Mouse (Mus musculus): Measurements from ENCODE around the gene Cacna2d2. TPM values are rescaled to one million over a fixed set of nuclear protein-coding genes. Genes with fewer than 3 reads are reported as not detected.

Gene Cacna2d2
- polyA plus RNA-seq, 1 experiment from 2014 or later, result 0.35 TPM

- DNase-seq (ENCODE audit: low spot score), result no peak
These were observed 96.9 kb downstream of the Cacna2d2 start for GRCm38 (mm10) chr9:107496359-107496758.

DNA sequence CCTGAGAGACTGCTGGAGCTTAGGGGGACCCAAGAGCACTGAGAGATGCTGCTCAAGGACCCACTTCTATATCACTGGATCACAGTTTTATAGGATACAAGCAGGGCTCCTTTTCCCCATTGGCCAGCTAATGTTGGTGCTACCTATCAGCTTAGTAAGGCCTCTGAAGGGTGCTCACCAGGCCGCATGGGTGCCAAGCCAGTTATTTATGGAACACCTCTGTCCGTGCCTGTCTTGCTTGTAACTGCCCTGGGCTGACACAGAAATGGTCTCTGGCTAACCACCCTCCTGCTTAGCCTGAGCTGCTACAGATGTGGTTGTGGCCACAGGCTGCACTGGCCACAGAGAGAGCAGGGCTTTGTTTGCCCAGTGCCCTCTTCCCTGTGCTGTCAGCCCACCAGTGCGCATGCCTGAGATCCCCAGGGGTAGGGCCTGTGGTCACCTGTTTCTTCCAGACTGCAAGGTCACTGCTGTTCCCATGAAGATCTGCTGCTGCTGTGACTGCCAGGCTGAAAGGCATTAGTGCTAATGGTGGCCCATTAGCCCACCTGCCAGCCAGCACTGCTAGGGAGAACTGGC is 101.4 kb downstream of the Cacna2d2 start:
- DNase-seq (ENCODE audit: low spot score), result no peak

GRCm38 (mm10) chr9:107502131-107502846 is 102.9 kb downstream of the Cacna2d2 start:
- DNase-seq (ENCODE audit: low spot score), result no peak

DNA sequence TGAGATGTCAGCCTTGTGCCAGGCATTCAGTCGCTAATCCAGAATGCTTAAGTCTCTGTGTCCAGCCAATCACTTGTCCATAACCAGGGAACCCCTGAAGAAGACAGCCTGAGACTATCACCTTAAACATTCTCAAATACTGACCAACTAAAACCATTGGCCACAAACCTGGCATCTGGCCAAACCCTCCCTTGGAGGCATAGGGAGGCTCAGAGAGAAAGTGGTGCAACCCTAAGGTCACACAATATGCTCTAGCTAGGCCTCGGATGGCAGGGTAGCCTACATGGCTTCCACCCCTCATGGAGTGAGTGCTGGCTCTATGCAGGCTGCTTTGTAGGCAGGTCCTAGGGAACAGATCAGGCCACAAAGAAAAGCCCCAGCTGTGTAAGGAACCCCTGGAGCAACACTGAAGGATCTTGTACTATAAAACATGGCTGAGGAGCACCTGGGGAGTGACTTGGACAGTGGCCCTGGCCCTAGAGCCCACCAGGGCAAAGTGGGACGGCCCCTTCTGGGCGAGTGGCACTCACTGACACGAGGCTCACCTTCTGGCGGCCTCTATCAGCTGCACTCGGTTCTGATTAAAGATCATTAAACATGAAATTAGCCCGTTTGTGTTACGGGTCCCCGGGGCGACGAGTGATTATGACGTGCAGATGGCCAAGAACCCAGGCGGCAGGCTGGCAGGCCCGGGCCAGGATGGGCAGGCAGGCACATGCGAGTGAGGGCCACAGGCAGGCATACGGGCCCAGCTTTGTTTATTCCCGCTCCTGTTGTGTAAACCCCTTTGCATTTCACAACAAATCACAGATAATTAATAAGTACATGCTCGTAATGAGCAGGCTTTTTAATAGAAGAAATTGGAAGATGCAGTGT is 105.5 kb downstream of the Cacna2d2 start:
- DNase-seq (ENCODE audit: low spot score), result no peak

- no peak for DNase-seq (ENCODE audit: low spot score)
These were observed 108.9 kb downstream of the Cacna2d2 start for GRCm38 (mm10) chr9:107508266-107508665.

DNA sequence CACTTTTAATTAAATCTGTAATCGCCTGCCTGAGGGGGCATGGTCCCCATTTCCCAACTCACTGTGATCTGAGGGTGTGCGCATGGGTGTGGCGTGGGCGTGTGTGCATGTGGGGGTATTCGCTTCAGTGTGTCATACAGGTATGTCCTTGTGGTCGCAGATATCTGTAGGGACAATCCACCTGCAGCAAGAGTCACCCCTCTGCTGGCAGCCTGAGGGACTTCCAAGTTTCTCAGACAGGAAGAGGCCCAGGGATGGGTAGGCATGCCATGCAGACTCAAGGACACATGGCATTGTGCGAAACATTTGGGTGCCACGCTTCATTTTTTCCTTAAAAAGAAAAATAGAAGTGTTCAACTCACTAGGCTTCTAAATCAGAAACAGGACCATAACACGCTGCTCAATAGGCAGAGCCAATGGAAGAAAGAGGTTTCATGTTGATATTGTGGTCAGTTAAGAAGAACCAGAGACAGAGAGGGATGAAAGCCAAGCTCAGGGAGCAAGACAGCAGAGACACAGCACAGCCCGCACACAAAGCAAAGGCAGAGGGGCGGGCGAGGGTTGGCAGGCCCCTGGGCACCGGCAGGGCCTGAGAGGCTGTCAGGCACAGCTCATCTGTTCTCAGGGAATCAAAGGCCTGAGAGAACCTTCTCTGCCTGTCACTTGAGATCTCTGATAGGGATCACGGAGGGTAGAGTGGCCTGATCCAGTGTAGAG is 111.1 kb downstream of the Cacna2d2 start:
- no peak for DNase-seq (ENCODE audit: low spot score)

GRCm38 (mm10) chr9:107511436-107511835 is 112.0 kb downstream of the Cacna2d2 start:
- DNase-seq (ENCODE audit: low spot score), result no peak

DNA sequence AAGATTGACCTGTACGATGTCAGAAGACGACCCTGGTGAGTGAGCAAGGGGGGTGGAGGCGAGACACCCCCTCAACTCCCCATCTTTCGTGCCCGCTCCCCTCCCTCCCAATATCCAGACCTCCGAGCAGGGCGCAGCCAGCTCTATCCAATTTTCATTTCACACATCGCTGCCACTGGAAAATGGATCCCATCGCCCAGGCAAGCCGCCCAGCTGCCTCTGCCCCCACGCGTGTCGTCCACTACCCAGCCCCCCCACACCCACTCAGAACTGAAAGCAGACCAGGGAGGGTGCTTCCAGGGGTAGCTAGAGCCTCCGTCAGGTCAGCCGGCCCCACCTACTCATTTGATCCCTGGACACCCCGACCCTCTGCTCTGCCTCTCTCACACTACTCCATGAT is 112.9 kb downstream of the Cacna2d2 start:
- DNase-seq (ENCODE audit: low spot score), result no peak

DNA sequence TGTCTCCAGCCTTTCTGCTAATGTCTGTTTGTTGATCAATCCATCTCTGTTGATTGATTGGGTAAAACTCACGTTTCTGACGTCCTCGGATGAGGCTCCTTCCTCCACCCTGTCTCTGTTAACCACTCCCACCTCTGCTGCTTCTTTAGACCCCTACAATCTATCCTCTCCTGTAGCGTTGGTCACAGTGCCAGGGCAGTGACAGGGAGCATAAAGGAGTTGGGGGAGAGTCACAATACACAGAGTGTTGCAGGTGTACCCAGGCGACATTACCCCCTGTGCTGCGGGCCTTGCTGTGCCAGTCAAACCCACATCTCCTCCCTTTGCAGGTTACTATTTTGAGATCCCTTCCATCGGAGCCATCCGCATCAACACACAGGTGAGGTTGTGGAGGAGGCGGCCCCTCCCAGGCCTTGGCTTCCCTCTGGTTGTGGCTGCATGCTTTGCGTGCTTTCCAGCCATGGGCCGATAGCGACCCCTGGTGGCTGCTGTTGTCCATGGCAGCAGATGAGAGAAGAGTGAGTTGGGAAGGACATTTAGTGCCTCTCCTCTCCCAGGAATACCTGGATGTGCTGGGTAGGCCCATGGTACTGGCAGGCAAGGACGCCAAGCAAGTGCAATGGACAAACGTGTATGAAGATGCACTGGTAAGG is 115.0 kb downstream of the Cacna2d2 start:
- DNase-seq (ENCODE audit: low spot score), result peak; percentile 79

- DNase-seq (ENCODE audit: low spot score), result no peak
These were observed 120.9 kb downstream of the Cacna2d2 start for GRCm38 (mm10) chr9:107520331-107520730.

- DNase-seq (ENCODE audit: low spot score), result peak; percentile 68
These were observed 121.8 kb downstream of the Cacna2d2 start for GRCm38 (mm10) chr9:107521190-107521589.

- DNase-seq (ENCODE audit: low spot score), result peak; percentile 46
These were observed 122.4 kb downstream of the Cacna2d2 start for GRCm38 (mm10) chr9:107521711-107522399.

- no peak for DNase-seq (ENCODE audit: low spot score)
These were observed 122.9 kb downstream of the Cacna2d2 start for GRCm38 (mm10) chr9:107522400-107522711.

DNA sequence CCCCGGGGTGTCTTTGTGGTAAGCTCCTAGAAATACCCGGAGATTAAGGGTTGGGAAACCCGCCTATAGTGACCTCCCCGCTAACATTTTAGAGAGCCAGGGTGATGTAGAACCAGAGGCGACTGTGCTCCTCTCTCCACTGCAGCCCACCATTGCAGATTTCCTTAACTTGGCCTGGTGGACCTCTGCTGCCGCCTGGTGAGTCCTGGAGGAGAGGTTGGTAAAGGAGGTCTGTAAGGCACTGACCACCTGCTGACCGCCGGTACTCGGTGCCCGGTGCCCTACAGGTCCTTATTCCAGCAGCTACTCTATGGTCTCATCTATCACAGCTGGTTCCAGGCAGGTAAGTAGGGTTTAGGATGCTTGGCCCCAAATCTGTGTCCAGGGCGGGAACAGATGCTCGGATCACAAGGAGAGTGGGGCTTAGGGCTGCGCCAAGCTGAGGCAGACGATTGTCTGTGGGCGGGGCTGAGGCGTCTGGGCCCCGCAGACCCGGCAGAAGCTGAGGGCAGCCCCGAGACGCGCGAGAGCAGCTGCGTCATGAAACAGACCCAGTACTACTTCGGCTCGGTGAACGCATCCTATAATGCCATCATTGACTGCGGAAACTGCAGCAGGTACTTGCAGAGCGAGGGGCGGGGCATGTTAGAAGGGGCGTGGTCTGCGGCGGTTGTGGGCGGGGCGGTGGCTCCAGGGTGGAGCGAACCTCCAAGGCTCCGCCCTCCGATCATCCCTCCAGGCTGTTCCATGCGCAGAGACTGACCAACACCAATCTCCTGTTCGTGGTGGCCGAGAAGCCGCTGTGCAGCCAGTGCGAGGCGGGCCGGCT is 127.0 kb downstream of the Cacna2d2 start:
- DNase-seq (ENCODE audit: low spot score), result peak; percentile 84

- DNase-seq (ENCODE audit: low spot score), result peak; percentile 95
These were observed 134.5 kb downstream of the Cacna2d2 start, which contains the start of gene Tmem115 for GRCm38 (mm10) chr9:107533791-107534407. TSS of gene Tmem115 (plus strand) at chr9:107533945.

- DNase-seq (ENCODE audit: low spot score), result no peak
These were observed 135.2 kb downstream of the Cacna2d2 start for GRCm38 (mm10) chr9:107534408-107535202.

DNA sequence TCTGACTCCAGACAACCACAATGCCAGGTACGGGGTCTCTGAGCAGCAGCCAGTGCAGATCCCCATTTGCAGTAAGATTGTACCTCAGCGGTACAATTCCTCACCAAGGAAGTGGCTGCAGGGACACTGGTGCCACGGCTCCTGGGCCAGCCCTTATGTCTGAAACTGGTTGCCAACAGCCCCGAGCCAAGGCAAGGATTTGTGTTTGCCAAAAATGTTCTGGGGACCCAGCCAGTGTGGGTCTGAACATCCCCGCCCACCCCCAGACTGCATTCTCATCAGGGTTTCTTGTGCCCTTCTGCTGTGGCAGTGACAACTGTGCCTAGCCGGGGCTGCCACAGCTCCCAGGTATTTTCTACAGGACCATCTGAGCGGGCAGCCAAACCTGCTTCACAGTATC is 138.8 kb downstream of the Cacna2d2 start:
- DNase-seq (ENCODE audit: low spot score), result no peak

GRCm38 (mm10) chr9:107538711-107539110 is 139.3 kb downstream of the Cacna2d2 start:
- DNase-seq (ENCODE audit: low spot score), result no peak
